Mouse (Mus musculus) CD4-positive naive resting alpha-beta T cell, adult 76 days (primary cell): ENCODE measurements around the gene Olfr729. TPM values are rescaled to one million over a fixed set of nuclear protein-coding genes. Genes with fewer than 3 reads are reported as not detected.

Experiments used
- total RNA-seq: library from RNA; stranded (reverse); gene quantifications from one replicate; pipeline ENCODE4 v1.2.4, GENCODE M21; 2023

Gene Olfr729
- not detected for total RNA-seq

DNA sequence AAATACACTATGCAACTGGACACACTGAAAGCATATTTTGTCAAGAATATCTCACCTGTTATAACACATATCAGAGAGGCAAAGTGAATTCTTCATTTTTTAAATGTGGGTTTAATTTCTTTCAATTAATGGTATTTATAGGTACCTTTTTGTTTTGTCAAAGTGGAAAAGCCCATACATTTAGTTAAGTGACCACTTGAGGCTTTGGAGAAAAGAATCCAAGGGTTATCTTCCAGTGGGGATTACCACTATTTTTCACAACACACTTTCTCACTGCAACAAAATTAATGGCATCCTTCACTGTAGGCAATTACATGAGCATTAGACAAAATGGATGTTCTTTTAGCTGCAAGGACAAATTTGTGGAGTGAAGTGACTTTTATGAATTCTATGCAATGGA lies at the start of gene Olfr729:
TSS of gene Olfr729 (minus strand) at position 101 of the 400 bp plus-strand sequence.

DNA sequence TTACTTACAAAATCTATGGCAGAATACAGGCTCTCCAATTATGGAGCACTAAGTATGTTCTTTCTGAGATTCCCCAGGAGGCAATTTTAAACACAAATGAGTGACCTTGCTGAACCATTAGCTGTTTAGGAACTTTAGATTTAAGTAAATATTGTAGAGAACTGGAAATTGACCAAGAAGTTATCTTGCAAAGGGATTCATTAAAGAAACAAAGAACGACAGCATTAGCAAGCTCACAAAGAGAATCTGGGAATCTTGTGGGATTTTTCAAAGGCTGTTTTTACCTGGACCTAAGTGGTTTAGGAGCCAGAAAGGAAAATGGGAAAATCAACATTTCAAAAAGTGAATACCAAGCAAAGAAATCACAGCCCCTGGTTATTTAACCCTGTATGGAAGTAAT lies 35.4 kb upstream of the Olfr729 start, which contains the start of gene Olfr730:
TSS of gene Olfr730 (minus strand) at position 101 of the 400 bp plus-strand sequence.

GRCm38 (mm10) chr14:50142580-50142979 lies 10.1 kb downstream of the Olfr729 start, which contains the start of gene Olfr728:
Gene Olfr728, minus strand, starts transcription at chr14:50142680.

DNA sequence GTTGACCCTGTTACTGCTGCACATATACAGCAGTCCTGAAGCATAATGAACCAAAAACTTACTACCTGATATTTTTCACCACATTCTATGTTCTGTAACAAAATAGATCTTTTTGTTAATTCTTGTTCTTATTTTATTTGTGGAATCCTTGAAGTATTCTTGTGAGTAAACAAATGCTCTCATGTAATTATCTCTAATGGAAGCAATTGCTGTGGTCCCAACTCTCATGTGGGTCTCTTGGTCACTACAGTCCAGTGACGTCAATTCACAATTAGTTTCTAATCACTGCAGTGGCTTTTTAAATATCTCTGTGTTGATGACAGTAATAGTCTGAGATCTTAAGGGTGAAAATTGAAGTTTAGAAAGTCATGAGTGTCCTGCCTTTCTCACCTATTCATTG lies 29.8 kb downstream of the Olfr729 start, which contains the start of gene Olfr727:
TSS of gene Olfr727 (plus strand) at position 301 of the 400 bp plus-strand sequence.

Other genes with a start within 250 kb of the Olfr729 start
- gene Olfr723, start 221.1 kb downstream of the Olfr729 start, total RNA-seq = not detected
- gene Olfr724, start 189.6 kb downstream of the Olfr729 start, total RNA-seq = not detected
- not detected for gene Olfr725, start 112.5 kb downstream of the Olfr729 start, total RNA-seq
- gene Olfr726, start 62.0 kb downstream of the Olfr729 start, total RNA-seq = not detected
- gene Olfr727, start 29.7 kb downstream of the Olfr729 start, total RNA-seq = not detected
- not detected for gene Olfr728, start 10.2 kb downstream of the Olfr729 start, total RNA-seq
- not detected for gene Olfr730, start 35.3 kb upstream of the Olfr729 start, total RNA-seq
- not detected for gene Olfr731, start 89.0 kb upstream of the Olfr729 start, total RNA-seq
- gene Olfr732, start 131.3 kb upstream of the Olfr729 start, total RNA-seq = not detected
- gene Olfr733, start 148.6 kb upstream of the Olfr729 start, total RNA-seq = not detected
- not detected for gene Olfr734, start 173.9 kb upstream of the Olfr729 start, total RNA-seq
- gene Olfr735, start 196.0 kb upstream of the Olfr729 start, total RNA-seq = not detected
- 0.23 TPM for gene Tlr11, start 205.0 kb upstream of the Olfr729 start, total RNA-seq
- not detected for gene Olfr736, start 228.3 kb upstream of the Olfr729 start, total RNA-seq